Mouse (Mus musculus) midbrain, embryonic 12.5 days (tissue): ENCODE measurements around the gene Camk2g. TPM values are rescaled to one million over a fixed set of nuclear protein-coding genes. Genes with fewer than 3 reads are reported as not detected.

Experiments used
- ATAC-seq: fragments of 200-750 bp; cut with Nextera tagmentation; 2 replicates; pipeline ENCODE4 v1.8.0; 2017; ENCODE audit warnings: low read depth, moderate TSS enrichment, moderate library complexity; ENCODE audit not compliant: low FRiP score
- H3K27ac ChIP-seq: fragments of 300-500 bp; sonication (generic); replicated peaks from 2 replicates; pipeline ENCODE4 v1.5.1; 2016; ENCODE audit warnings: mild to moderate bottlenecking
- H3K27me3 ChIP-seq: fragments of 300-500 bp; sonication (generic); 2 replicates; pipeline ENCODE4 v1.6.1; 2016; ENCODE audit warnings: mild to moderate bottlenecking
- H3K36me3 ChIP-seq: fragments of 300-500 bp; sonication (generic); 2 replicates; pipeline ENCODE4 v1.6.1; 2016
- H3K4me1 ChIP-seq: fragments of 300-500 bp; sonication (generic); 2 replicates; pipeline ENCODE4 v1.6.1; 2016
- H3K4me2 ChIP-seq: fragments of 300-500 bp; sonication (generic); replicated peaks from 2 replicates; pipeline ENCODE4 v1.6.1; 2016; ENCODE audit warnings: mild to moderate bottlenecking, moderate library complexity
- H3K4me3 ChIP-seq: fragments of 300-500 bp; sonication (generic); 2 replicates; pipeline ENCODE4 v1.5.1; 2016; ENCODE audit warnings: mild to moderate bottlenecking
- H3K9ac ChIP-seq: fragments of 300-500 bp; sonication (generic); replicated peaks from 2 replicates; pipeline ENCODE4 v1.6.1; 2016; ENCODE audit warnings: mild to moderate bottlenecking, moderate library complexity
- H3K9me3 ChIP-seq: fragments of 300-500 bp; sonication (generic); 2 replicates; pipeline ENCODE4 v1.6.1; 2016; ENCODE audit warnings: mild to moderate bottlenecking
- WGBS: fragments of 180-500 bp; shearing (Covaris S2); methylation state at CpG from one replicate; pipeline ENCODE4 v1.1.7; 2016; 5-methylcytosine and 5-hydroxymethylcytosine counted together
- polyA plus RNA-seq: library from polyadenylated mRNA; unstranded; fragments of >200 nt; fragmentation: Nextera tagmentation; extraction: Ambion mirVana; gene quantifications from 2 replicates; pipeline ENCODE4 v1.2.1, GENCODE M21; 2016

The Camk2g gene
- polyA plus RNA-seq, 1 experiment from 2014 or later: 56.8 TPM

GRCm38 (mm10) chr14:20804481-20804880, 10.6 kb upstream of the Camk2g start:
- Histone ChIP-seq H3K27ac (no peak overlapping the region), H3K27me3 (no peaks in the 10 kb centered on the region), H3K4me1 (no peaks in the 10 kb centered on the region), H3K9me3 (no peaks in the 10 kb centered on the region), H3K4me2 (no peak overlapping the region), H3K9ac (no peak overlapping the region), H3K4me3 (no peak overlapping the region), H3K36me3 (no peaks in the 10 kb centered on the region)
- ATAC-seq: no peak
- 75% methylated on average over 5 of the region's 5 CpGs for WGBS

DNA sequence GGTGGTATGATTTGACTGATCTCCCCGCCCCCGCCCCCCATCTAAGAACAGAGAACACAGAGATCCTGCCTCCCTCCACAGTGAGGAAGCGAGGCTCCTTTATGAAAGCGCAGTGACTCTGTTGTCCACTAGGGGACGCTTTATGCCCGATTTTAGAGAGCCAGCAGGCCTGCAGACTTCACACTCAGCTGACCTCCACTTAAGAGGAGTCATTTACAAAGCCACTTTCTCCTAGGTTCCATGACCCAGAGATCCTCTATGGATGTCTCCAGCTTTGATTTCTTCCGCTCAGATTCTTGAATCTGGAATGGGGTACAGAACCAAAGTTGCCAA, 9.7 kb upstream of the Camk2g start:
- H3K36me3 ChIP-seq: no peaks in the 10 kb centered on the region
- H3K9me3 ChIP-seq: no peaks in the 10 kb centered on the region
- WGBS: 3% methylated on average over 7 of the region's 7 CpGs
- H3K27ac ChIP-seq: no peak overlapping the region
- no peaks in the 10 kb centered on the region for H3K27me3 ChIP-seq
- H3K9ac ChIP-seq: no peak overlapping the region
- no peak overlapping the region for H3K4me2 ChIP-seq
- no peaks in the 10 kb centered on the region for H3K4me1 ChIP-seq
- ATAC-seq: peak; percentile 44
- no peak overlapping the region for H3K4me3 ChIP-seq

DNA sequence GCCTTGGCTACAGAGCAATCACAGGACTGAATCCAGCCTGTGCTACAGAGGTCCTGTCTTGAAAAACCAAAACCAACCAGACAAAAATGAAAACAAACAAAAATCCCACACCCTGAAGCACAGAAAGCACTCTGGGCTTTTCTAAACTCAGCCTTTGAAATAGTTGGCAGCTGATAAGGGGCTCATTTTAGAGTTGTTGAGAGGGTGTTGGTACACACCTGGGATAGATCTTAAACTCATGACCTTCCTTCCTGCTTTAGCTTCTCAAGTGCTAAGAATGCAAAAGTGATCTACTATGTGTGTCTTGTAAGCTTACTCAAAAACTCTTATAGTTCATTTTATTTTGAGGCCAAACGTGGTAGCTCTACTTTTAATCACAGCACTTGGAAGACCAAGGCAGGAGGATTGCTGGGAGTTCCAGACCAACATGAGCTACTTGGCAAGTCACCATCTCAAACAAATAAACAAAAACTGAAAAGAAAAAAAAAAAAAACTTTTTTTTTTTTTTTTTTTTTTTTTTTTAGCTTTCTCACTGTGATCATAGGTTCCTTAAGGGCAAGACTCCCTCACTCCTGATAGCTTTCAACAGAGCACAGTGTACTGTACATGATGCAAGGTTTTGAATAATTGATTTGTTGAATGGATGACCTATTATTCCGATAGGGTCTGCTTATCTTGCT, 9.2 kb upstream of the Camk2g start:
- peak; percentile 30; the same call in 1 of the 2 replicates for ATAC-seq
- Histone ChIP-seq H3K36me3 (no peaks in the 10 kb centered on the region), H3K27me3 (no peaks in the 10 kb centered on the region), H3K9ac (no peak overlapping the region), H3K4me2 (no peak overlapping the region), H3K9me3 (no peaks in the 10 kb centered on the region), H3K4me1 (no peaks in the 10 kb centered on the region), H3K4me3 (no peak overlapping the region), H3K27ac (no peak overlapping the region)
- WGBS: 43% methylated on average over 2 of the region's 2 CpGs

DNA sequence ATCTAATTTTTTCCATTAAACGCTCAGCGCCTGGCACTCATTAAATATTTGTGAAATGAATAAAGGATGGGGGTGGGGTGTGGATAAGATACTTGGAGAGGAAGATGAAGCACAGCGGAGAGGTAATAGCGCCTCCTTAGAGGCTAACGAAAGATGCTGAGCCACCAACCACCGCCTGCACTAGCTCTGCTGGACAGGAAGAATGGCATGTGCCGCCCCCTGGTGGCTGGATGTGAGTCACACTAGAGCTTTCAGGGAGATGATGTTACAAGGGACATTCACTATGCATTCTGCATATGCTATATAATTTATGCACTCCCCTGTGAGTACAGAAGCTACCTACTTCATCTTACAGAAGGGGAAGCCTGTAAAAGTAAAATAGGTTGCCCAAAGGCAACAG, 4.9 kb upstream of the Camk2g start:
- 0 out of 2 replicates have a peak, but pooled peaks have one; percentile 25 for ATAC-seq
- Histone ChIP-seq H3K27ac (no peak overlapping the region), H3K27me3 (peaks cover 11% of the 10 kb centered on the region), H3K4me1 (peaks cover 25% of the 10 kb centered on the region), H3K4me3 (no peak overlapping the region), H3K9ac (no peak overlapping the region), H3K36me3 (no peaks in the 10 kb centered on the region), H3K4me2 (no peak overlapping the region), H3K9me3 (no peaks in the 10 kb centered on the region)
- WGBS: 9% methylated on average over 7 of the region's 7 CpGs

DNA sequence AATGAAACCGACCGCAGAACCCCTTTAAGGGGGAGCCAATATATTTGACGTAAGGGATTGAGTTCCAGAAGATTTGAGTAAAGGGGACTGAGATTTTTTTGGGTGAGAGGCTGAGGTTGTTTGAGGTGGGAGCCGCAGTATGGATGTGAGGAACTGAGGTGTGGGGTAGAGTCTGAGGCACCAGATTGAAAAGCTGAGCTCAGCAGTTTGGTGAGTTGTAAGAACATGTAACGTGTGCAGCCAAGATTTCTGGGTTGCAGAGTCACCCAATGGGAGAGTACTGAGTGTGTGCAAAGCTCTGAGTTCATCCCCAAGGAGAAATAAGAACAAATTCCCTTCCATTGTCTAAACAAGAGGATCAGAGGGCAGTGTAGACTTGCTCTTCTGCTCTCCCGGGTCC, 4.4 kb upstream of the Camk2g start:
- peaks cover 25% of the 10 kb centered on the region for H3K4me1 ChIP-seq
- no peak overlapping the region for H3K4me2 ChIP-seq
- no peaks in the 10 kb centered on the region for H3K36me3 ChIP-seq
- 83% methylated on average over 6 of the region's 6 CpGs for WGBS
- H3K9me3 ChIP-seq: no peaks in the 10 kb centered on the region
- peaks cover 11% of the 10 kb centered on the region for H3K27me3 ChIP-seq
- no peak overlapping the region for H3K27ac ChIP-seq
- ATAC-seq: no peak
- H3K4me3 ChIP-seq: no peak overlapping the region
- no peak overlapping the region for H3K9ac ChIP-seq

GRCm38 (mm10) chr14:20796643-20797042, 2.8 kb upstream of the Camk2g start:
- Histone ChIP-seq H3K9me3 (no peaks in the 10 kb centered on the region), H3K4me1 (peaks cover 39% of the 10 kb centered on the region), H3K36me3 (peaks cover under 1% of the 10 kb centered on the region; the same call in 1 of the 2 replicates), H3K4me2 (no peak overlapping the region), H3K27me3 (peaks cover 11% of the 10 kb centered on the region), H3K4me3 (no peak overlapping the region), H3K27ac (no peak overlapping the region), H3K9ac (no peak overlapping the region)
- 24% methylated on average over 8 of the region's 8 CpGs for WGBS
- no peak for ATAC-seq

GRCm38 (mm10) chr14:20796170-20796569, 2.3 kb upstream of the Camk2g start:
- no peak overlapping the region for H3K4me3 ChIP-seq
- H3K36me3 ChIP-seq: peaks cover 5% of the 10 kb centered on the region; the same call in 1 of the 2 replicates
- no peak for ATAC-seq
- H3K4me1 ChIP-seq: peaks cover 41% of the 10 kb centered on the region
- peaks cover 11% of the 10 kb centered on the region for H3K27me3 ChIP-seq
- H3K9ac ChIP-seq: no peak overlapping the region
- 73% methylated on average over 8 of the region's 8 CpGs for WGBS
- no peak overlapping the region for H3K27ac ChIP-seq
- no peak overlapping the region for H3K4me2 ChIP-seq
- no peaks in the 10 kb centered on the region for H3K9me3 ChIP-seq

DNA sequence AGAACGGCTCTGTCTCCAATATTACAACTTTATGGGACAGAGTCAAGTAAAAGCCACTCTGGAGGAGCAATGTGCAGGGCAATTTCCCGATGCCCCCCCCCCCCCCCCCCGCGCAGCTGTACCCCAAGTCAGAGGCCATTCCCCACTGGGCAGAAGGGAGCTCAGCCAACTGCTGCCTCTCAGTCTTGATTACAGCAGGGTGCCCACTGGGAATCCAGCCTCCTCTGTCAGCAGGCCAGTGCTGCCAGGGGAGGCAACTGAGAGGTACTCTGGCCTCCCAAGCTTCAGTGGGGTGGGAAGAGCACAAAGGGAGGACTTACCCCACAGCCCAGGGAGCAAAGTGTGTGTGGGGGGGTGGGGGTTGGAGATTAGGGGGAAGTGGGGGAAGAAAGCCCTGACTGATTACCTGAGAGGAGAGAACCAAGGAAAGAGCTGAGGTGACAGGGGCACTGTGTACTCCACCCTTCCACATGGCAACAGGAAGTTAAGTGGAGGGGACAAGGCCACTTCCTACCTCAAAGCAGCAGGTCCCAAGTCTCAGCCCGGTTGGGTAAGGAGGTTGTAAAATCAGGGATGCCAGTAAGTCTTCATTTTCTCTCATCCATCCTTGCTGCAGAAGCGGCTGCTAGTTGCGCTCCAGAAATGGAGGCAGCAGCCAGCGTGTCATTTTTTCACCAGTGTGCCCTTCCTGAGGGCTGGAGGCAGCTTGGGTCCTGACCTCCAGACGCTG, 1.7 kb upstream of the Camk2g start:
- peaks cover 41% of the 10 kb centered on the region for H3K4me1 ChIP-seq
- no peak overlapping the region for H3K4me3 ChIP-seq
- no peaks in the 10 kb centered on the region for H3K9me3 ChIP-seq
- H3K36me3 ChIP-seq: peaks cover 10% of the 10 kb centered on the region
- H3K27ac ChIP-seq: 0 out of 2 replicates have a peak overlapping the region, but pooled peaks have one; percentile 10
- H3K4me2 ChIP-seq: no peak overlapping the region
- WGBS: 43% methylated on average over 7 of the region's 9 CpGs
- H3K27me3 ChIP-seq: peaks cover 11% of the 10 kb centered on the region
- H3K9ac ChIP-seq: no peak overlapping the region
- ATAC-seq: no peak

DNA sequence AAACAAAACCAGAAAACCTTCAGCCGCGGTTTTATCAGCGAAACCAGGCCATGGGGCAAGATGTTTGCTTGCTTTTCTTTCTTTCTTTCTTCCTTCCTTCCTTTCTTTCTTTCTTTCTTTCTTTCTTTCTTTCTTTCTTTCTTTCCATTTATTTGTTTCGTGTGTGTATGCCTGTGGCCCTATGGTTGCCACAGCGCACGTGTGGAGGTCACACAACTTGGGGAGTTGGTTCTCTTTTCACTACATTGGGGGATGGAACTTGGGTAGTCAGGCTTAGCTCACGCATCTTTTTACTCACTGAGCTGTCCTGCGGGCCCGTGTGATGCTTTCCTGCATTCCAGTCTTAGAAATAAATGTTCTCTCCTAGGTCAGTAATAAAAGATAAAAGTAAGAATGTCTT, 701 bp upstream of the Camk2g start:
- Histone ChIP-seq H3K4me1 (peaks cover 41% of the 10 kb centered on the region), H3K9ac (peak overlapping the region; percentile 89; the same call in 1 of the 2 replicates)
- WGBS: 7% methylated on average over 9 of the region's 9 CpGs

DNA sequence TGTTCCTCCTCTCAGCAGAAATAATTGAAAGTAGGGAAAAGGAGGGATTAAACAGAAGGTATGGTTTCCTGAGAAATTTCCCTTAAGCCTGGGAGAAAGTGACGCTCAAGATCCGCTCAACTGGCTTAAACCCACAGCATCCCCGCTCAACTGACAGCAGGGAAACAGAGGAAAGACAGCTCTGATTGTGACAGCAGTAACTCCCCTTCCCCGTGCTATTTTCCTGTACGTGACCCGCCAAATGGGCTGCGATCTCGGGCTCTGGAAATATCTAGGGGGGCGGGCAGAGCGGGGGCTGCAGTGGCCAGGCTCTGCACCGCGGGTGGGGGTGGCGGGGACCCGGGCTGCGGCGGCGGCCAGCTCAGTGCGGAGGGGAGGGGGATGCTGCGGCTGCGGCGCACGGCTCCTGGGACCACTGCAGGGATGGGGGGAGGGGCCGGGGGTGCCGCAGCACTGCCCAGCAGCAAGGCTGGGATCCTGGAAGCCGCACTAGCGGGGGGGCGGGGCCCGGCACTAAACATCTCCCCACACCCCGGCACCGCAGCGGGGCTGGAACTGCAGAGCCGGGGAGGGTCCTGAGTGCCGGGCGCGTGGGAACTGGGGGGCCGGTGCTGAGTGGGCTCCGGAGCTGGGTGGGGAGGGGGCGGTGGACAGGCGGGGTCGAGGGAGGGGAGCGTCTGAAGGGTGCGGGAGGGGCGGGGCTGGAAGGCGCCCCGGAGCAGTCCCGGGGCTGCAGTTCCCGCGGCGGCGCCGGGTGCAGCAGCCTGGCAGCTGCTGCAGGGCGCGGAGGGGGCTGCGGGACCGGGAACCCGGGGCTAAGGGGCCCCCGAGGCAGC, 748 bp downstream of the Camk2g start:
- peaks cover 41% of the 10 kb centered on the region for H3K4me1 ChIP-seq
- under 1% methylated on average over 36 of the region's 57 CpGs for WGBS
- ATAC-seq: peak; percentile 78

More for the DNA sequence above, 701 bp upstream of the Camk2g start:
- ATAC-seq: no peak
- Histone ChIP-seq H3K27ac (no peak overlapping the region), H3K9me3 (no peaks in the 10 kb centered on the region), H3K4me2 (peak overlapping the region; percentile 74), H3K4me3 (peak overlapping the region; percentile 93), H3K27me3 (peaks cover 11% of the 10 kb centered on the region), H3K36me3 (peaks cover 20% of the 10 kb centered on the region)

DNA sequence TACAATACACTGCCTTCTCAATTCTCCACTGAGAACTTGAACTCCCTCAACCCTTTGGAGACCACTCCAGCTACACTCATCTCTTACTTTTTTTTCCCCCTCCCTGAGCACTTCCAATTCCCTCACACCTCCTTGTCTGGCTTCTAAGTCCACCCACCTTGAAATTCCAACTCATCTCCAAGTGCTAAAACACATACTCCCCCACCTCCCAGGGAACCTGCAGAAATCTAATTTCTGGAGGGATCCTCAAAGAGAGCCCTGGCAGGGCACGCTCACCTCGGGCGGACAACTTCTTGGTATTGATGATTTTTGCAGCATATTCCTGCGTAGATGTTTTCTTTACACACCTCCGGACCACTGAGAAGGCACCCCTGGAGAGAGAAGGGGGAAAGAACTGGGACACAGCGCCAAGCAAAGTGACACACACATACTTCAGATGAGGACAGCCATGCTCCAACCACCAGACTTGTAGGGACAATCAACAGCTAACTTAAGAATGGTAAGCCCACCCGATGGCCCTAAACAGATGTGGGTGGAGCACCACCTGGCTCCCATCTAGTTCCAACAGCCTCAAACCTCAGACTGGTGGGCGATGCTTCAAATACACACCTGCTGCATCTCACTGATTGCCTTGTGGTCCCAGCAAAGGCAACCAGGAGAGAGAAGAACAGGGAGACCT, 1.5 kb downstream of the Camk2g start:
- H3K9ac ChIP-seq: peak overlapping the region; percentile 89
- H3K4me1 ChIP-seq: peaks cover 41% of the 10 kb centered on the region
- no peaks in the 10 kb centered on the region for H3K9me3 ChIP-seq
- peaks cover 10% of the 10 kb centered on the region for H3K27me3 ChIP-seq
- WGBS: 71% methylated on average over 8 of the region's 8 CpGs
- no peak for ATAC-seq
- peak overlapping the region; percentile 74 for H3K4me2 ChIP-seq
- H3K36me3 ChIP-seq: peaks cover 42% of the 10 kb centered on the region
- peak overlapping the region; percentile 93 for H3K4me3 ChIP-seq
- H3K27ac ChIP-seq: peak overlapping the region; percentile 85

More for the DNA sequence above, 748 bp downstream of the Camk2g start:
- Histone ChIP-seq H3K4me3 (peak overlapping the region; percentile 93), H3K27ac (peak overlapping the region; percentile 85), H3K9ac (peak overlapping the region; percentile 89), H3K9me3 (no peaks in the 10 kb centered on the region), H3K4me2 (peak overlapping the region; percentile 74), H3K36me3 (peaks cover 35% of the 10 kb centered on the region), H3K27me3 (peaks cover 11% of the 10 kb centered on the region)
